Mouse (Mus musculus): ENCODE measurements around the gene Gnat3. TPM values are rescaled to one million over a fixed set of nuclear protein-coding genes. Genes with fewer than 3 reads are reported as not detected.
"Not testable (repeated sequence)": the region's sequence is repeated elsewhere in the genome, so short reads cannot be mapped to it uniquely, and the experiment has no call there.

Gnat3 gene
- not detected in 2 replicates for polyA plus RNA-seq (2012; rRNA removed)

GRCm38 (mm10) chr5:17962249-17962648, at the start of gene Gnat3:
Gnat3 (plus strand) TSS chr5:17962549.
- no peaks in the 10 kb centered on the region for H3K4me1 ChIP-seq (ENCODE audit: control insufficient read depth, insufficient read depth, low read length)
- no peak for DNase-seq
- 90% methylated on average over 5 of the region's 5 CpGs for WGBS
- H3K27me3 ChIP-seq (ENCODE audit: control insufficient read depth, insufficient read depth, low read length), result no peaks in the 10 kb centered on the region
- H3K27ac ChIP-seq (ENCODE audit: insufficient read depth, low read length), result no peak within 1 kb of the TSS
- H3K4me3 ChIP-seq (replicated peaks; ENCODE audit: insufficient read depth, low read depth, low read length), result no peak within 1 kb of the TSS
- no peak for TF ChIP-seq CTCF (IDR thresholded peaks at IDR 0.05; ENCODE audit: borderline replicate concordance, insufficient read depth, low read depth, low read length)
- TF ChIP-seq POLR2A (IDR thresholded peaks at IDR 0.05; ENCODE audit: borderline replicate concordance, insufficient read depth, low read length), result no peak

- TF ChIP-seq POLR2A (IDR thresholded peaks at IDR 0.05; ENCODE audit: borderline replicate concordance, insufficient read depth, low read length) (no peak), CTCF (IDR thresholded peaks at IDR 0.05; ENCODE audit: borderline replicate concordance, insufficient read depth, low read depth, low read length) (no peak)
- no peaks in the 10 kb centered on the region for H3K27me3 ChIP-seq (ENCODE audit: control insufficient read depth, insufficient read depth, low read length)
- H3K4me1 ChIP-seq (ENCODE audit: control insufficient read depth, insufficient read depth, low read length), result no peaks in the 10 kb centered on the region
- WGBS, result 25% methylated on average over 5 of the region's 5 CpGs
- H3K4me3 ChIP-seq (replicated peaks; ENCODE audit: insufficient read depth, low read depth, low read length), result no peak overlapping the region
- DNase-seq, result no peak
- H3K27ac ChIP-seq (ENCODE audit: insufficient read depth, low read length), result no peak overlapping the region
These were observed 43.4 kb upstream of the Gnat3 start for GRCm38 (mm10) chr5:17918966-17919365.

GRCm38 (mm10) chr5:17923648-17924047, 38.7 kb upstream of the Gnat3 start:
- no peak overlapping the region for H3K27ac ChIP-seq (ENCODE audit: insufficient read depth, low read length)
- no peak for TF ChIP-seq POLR2A (IDR thresholded peaks at IDR 0.05; ENCODE audit: borderline replicate concordance, insufficient read depth, low read length)
- TF ChIP-seq CTCF (IDR thresholded peaks at IDR 0.05; ENCODE audit: borderline replicate concordance, insufficient read depth, low read depth, low read length), result no peak
- WGBS, result 84% methylated on average over 3 of the region's 3 CpGs

GRCm38 (mm10) chr5:17924085-17924518, 38.2 kb upstream of the Gnat3 start:
- H3K27me3 ChIP-seq (ENCODE audit: control insufficient read depth, insufficient read depth, low read length), result no peaks in the 10 kb centered on the region
- no peak overlapping the region for H3K27ac ChIP-seq (ENCODE audit: insufficient read depth, low read length)
- WGBS, result 56% methylated on average over 2 of the region's 2 CpGs
- no peaks in the 10 kb centered on the region for H3K4me1 ChIP-seq (ENCODE audit: control insufficient read depth, insufficient read depth, low read length)
- H3K4me3 ChIP-seq (replicated peaks; ENCODE audit: insufficient read depth, low read depth, low read length), result no peak overlapping the region
- DNase-seq, result no peak
- TF ChIP-seq CTCF (IDR thresholded peaks at IDR 0.05; ENCODE audit: borderline replicate concordance, insufficient read depth, low read depth, low read length) (no peak), POLR2A (IDR thresholded peaks at IDR 0.05; ENCODE audit: borderline replicate concordance, insufficient read depth, low read length) (no peak)

More at GRCm38 (mm10) chr5:17923648-17924047, 38.7 kb upstream of the Gnat3 start:
- Histone ChIP-seq H3K27me3 (ENCODE audit: control insufficient read depth, insufficient read depth, low read length) (no peaks in the 10 kb centered on the region), H3K4me3 (replicated peaks; ENCODE audit: insufficient read depth, low read depth, low read length) (no peak overlapping the region), H3K4me1 (ENCODE audit: control insufficient read depth, insufficient read depth, low read length) (no peaks in the 10 kb centered on the region)
- no peak for DNase-seq

DNA sequence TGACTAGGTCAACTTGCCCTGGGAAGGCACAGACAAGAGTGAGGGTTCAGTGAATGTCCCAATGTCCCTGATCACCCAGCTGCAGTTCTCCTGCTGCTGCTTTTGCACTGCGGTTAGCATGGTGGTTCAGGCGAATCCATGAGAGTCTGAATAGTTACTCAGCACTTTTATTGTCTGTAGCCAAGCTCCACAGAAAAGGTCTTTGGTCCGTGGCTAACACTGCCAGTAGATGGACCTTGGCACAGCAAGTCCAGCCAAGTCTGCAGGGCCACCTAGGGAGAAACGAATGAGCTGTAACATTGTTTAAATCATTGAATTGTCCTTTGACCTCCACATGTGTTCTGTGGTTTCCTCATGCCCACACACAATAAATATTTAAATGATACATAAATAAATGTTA, 33.9 kb upstream of the Gnat3 start:
- no peak for TF ChIP-seq CTCF (IDR thresholded peaks at IDR 0.05; ENCODE audit: borderline replicate concordance, insufficient read depth, low read depth, low read length)
- no peak for TF ChIP-seq POLR2A (IDR thresholded peaks at IDR 0.05; ENCODE audit: borderline replicate concordance, insufficient read depth, low read length)
- 6% methylated on average over 4 of the region's 4 CpGs for WGBS

GRCm38 (mm10) chr5:17929006-17929567, 33.3 kb upstream of the Gnat3 start:
- Histone ChIP-seq H3K27ac (ENCODE audit: insufficient read depth, low read length) (no peak overlapping the region), H3K27me3 (ENCODE audit: control insufficient read depth, insufficient read depth, low read length) (no peaks in the 10 kb centered on the region), H3K4me1 (ENCODE audit: control insufficient read depth, insufficient read depth, low read length) (no peaks in the 10 kb centered on the region), H3K4me3 (replicated peaks; ENCODE audit: insufficient read depth, low read depth, low read length) (no peak overlapping the region)
- 31% methylated on average over 7 of the region's 7 CpGs for WGBS
- no peak for DNase-seq
- TF ChIP-seq CTCF (IDR thresholded peaks at IDR 0.05; ENCODE audit: borderline replicate concordance, insufficient read depth, low read depth, low read length) (no peak), POLR2A (IDR thresholded peaks at IDR 0.05; ENCODE audit: borderline replicate concordance, insufficient read depth, low read length) (no peak)

More for the DNA sequence above, 33.9 kb upstream of the Gnat3 start:
- Histone ChIP-seq H3K27me3 (ENCODE audit: control insufficient read depth, insufficient read depth, low read length) (no peaks in the 10 kb centered on the region), H3K4me1 (ENCODE audit: control insufficient read depth, insufficient read depth, low read length) (no peaks in the 10 kb centered on the region), H3K4me3 (replicated peaks; ENCODE audit: insufficient read depth, low read depth, low read length) (no peak overlapping the region), H3K27ac (ENCODE audit: insufficient read depth, low read length) (no peak overlapping the region)
- DNase-seq, result no peak

GRCm38 (mm10) chr5:17931588-17931987, 30.8 kb upstream of the Gnat3 start:
- DNase-seq; H3K4me1 ChIP-seq (ENCODE audit: control insufficient read depth, insufficient read depth, low read length); H3K27ac ChIP-seq (ENCODE audit: insufficient read depth, low read length); H3K27me3 ChIP-seq (ENCODE audit: control insufficient read depth, insufficient read depth, low read length); H3K4me3 ChIP-seq (replicated peaks; ENCODE audit: insufficient read depth, low read depth, low read length): not testable (repeated sequence)
- WGBS, result 95% methylated on average over 2 of the region's 2 CpGs

- no peak overlapping the region for H3K4me3 ChIP-seq (replicated peaks; ENCODE audit: insufficient read depth, low read depth, low read length)
- H3K4me1 ChIP-seq (ENCODE audit: control insufficient read depth, insufficient read depth, low read length), result no peaks in the 10 kb centered on the region
- 18% methylated on average over 1 of the region's 1 CpGs for WGBS
- no peak for DNase-seq
- H3K27me3 ChIP-seq (ENCODE audit: control insufficient read depth, insufficient read depth, low read length), result no peaks in the 10 kb centered on the region
- no peak overlapping the region for H3K27ac ChIP-seq (ENCODE audit: insufficient read depth, low read length)
- TF ChIP-seq CTCF (IDR thresholded peaks at IDR 0.05; ENCODE audit: borderline replicate concordance, insufficient read depth, low read depth, low read length) (no peak), POLR2A (IDR thresholded peaks at IDR 0.05; ENCODE audit: borderline replicate concordance, insufficient read depth, low read length) (no peak)
These were observed 27.8 kb upstream of the Gnat3 start for GRCm38 (mm10) chr5:17934501-17934900.
